Mouse (Mus musculus) gastrocnemius, adult 8-10 months (tissue): ENCODE data around the gene Cemip. TPM values are rescaled to one million over a fixed set of nuclear protein-coding genes. Genes with fewer than 3 reads are reported as not detected.

ENCODE experiments used
- DNase-seq, 2 experiments: peaks; one replicate each; pipeline ENCODE4 v3.0.0; 2022; ENCODE audit warnings: low spot score in 2 of 2
- total RNA-seq, 4 experiments: library from RNA; stranded (reverse); gene quantifications; 2 replicates each; pipeline ENCODE4 v1.2.4; 2022

Gene Cemip
- total RNA-seq, 4 experiments from 2014 or later, result 0.15 TPM; not detected in 3

DNA sequence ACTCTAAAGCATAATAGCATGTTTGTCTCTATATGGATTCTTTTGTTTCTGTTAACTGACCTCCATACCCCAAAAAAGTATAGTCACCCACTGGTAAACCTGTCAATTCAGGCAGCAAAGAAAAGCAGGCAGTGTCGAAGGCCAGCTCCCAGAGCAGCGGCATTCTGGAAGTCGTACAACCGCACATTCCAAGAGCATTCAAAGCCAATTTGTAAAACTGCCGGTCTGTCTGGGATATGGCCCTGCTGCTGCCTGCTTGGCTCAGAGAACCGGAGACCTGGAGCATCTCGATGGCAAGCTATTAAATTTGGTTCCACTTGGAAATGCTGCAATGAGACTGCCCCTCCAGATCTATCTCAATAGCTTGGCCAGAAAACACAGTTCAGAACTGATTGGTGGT, 113.8 kb downstream of the Cemip start:
- no peak for DNase-seq

DNA sequence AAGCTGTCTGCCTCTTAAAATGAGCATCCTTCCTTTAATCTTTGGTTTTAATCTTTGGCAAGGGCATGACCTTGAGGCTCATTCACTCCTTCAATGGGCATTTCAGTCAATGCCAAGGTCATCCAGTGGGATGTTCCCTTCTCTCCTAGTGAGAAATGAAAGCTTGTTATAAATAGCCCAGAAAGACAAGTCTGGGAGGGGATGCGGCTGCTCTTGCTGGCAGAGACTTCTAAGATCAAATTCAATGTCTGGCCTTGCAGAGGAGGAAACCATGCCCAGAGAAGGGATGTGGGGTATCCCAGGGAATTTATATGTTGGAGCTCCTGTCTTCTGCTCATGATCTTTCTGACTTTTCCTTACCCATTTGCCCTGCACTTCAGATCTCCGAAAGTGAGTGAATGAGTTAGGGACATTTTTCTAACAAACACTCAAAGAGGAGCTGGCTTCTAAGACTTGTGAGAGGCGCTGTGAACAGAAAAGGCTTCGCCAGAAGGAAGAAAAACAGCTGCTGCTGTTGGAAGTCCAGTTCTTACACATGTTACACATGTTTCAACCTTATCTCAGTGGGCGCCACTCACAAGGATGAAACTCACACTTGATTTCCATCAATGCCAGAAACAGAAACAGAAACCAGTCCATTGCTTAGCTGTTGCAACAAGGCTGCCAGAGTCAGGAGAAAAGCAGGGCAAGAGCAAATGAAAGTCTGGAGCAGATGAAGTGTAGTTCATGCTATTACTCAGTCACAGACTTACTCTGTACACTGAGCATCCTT, 120.1 kb downstream of the Cemip start:
- peak in 1 of 2 experiments; percentile 10 for DNase-seq

DNA sequence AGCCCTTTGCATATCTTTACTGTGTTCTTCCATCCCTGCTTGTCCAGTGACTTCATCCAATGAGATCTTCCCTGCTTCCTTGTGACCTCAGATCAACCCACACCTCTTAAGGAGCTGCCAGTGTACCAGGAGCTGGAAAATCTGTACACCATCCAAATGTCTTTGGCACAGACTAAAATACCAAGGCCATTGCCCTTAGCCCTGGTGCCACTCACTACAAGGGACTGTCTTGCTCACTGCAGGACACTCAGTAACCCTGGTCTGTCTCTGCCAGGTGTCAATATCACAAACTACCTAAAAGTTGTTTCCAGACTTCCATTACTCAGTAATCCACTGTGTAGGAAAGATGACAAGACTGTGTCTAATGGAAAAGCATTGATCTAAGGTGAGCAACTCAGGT, 121.1 kb downstream of the Cemip start:
- DNase-seq, result no peak

DNA sequence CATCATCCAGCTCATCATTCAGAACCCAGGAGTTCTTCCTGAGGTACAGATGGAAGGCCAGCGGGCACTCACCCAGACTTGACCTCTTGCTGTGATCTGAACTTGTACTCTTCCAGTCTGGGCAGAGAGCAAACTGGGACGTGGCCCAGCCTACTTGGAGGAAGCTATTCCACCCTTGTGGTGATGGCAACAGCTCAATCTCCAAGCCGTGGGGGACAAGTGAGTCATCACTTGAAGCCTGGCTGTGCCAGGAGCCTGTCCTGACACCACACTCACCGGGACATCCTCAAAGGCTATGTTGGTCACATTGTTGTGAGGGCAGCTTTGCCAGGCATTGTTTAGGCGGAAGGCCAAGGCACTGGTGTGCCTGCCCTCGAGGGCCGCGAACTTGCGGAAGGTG, 133.8 kb downstream of the Cemip start:
- DNase-seq, result peak; percentile 29 to 45

DNA sequence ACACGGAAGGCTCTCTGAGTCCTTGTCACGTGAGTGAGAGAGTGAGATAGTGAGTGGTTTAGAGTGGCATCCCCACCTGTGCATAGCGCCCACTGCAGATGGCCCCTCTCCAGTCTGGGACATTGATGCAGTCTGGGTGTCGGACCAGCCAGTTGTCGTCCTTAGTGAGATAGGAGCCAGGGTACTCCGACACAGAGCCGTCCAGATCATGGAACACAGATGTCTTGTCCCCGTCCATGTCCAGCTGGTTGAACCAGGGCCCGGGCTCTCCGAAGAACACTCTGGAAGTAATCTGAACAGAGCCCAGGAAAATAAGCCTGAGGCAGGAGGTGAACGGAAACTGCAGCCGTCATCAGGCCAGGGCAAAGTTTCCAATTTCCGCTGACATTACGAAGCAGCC, 135.0 kb downstream of the Cemip start:
- peak; percentile 49 to 61 for DNase-seq

DNA sequence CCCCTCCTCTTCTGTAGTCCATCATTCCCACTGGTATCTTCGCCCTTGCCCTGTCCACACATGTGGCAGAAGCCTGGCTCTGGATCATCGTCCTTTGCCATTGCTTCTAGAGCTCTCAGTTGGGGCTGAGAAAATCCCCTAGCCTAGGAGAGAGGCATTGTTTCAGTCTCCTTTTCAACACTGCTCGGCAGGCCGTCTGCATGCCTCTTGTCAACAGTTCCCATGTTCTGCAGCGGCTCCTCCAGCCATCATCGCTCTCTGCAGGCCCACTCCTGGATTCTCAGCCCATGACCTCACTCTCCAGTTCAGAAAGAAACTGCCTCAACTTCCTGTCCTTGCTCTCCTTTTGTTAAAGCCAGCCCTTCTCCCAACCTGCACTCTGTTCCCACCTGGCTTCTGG, 136.6 kb downstream of the Cemip start:
- no peak for DNase-seq

DNA sequence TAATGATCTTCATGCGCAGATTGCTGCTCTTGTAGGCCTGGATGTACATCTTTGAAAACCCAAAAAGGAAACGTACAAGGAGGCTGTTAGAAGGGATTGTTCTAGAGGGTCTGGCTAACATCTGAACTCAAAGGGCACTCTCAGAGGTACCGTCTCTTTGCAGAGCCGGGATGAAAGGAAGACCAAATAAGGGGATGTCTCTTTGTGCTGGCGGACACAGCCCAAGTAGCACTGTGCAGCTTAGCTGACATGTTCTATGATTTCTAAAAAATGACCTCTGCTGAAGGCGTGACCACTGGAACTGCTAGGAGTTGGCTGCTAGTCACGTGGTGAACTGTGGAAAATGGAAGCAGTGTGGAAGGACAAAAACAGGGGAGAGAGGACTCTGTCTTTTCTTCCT, 137.6 kb downstream of the Cemip start:
- DNase-seq, result no peak

DNA sequence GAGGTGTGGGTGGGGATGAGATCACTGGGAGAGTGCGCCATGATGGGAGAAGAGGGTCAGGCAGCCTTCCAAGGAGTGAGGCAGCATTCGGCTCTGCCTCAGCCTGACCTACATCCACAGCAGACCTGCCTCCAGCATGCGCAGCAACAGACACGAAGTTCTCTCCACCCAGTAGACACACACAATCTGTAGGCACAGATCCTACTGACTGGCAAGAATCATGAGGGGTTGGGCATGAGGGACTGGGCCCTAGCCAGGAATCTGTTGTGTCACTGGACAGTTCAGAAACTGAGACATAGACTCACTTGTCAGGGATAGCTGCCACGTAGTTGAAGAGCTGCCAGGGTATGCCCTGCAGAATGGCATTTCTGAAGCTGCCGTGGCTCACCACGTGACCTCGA, 144.6 kb downstream of the Cemip start:
- DNase-seq, result peak in 1 of 2 experiments; percentile 17

DNA sequence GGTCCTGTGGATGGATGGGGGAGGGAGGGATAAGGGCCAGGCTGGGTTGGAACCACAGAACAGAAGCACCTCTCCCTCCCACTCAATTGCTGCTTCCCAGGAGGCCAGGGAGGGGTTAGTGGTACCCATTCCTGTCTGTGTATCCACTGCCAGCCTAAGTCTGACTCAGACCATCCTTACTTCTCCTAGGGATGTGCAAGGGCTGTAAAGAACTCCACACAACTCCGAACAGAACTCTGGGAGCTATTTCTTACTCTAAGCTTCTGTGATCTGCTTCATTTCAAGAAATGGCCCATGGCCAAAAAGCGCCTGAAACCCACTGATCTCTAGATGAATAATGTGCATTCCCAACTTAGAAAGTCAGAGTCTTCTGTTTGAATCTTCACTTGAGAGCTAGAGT, 146.2 kb downstream of the Cemip start:
- no peak for DNase-seq

DNA sequence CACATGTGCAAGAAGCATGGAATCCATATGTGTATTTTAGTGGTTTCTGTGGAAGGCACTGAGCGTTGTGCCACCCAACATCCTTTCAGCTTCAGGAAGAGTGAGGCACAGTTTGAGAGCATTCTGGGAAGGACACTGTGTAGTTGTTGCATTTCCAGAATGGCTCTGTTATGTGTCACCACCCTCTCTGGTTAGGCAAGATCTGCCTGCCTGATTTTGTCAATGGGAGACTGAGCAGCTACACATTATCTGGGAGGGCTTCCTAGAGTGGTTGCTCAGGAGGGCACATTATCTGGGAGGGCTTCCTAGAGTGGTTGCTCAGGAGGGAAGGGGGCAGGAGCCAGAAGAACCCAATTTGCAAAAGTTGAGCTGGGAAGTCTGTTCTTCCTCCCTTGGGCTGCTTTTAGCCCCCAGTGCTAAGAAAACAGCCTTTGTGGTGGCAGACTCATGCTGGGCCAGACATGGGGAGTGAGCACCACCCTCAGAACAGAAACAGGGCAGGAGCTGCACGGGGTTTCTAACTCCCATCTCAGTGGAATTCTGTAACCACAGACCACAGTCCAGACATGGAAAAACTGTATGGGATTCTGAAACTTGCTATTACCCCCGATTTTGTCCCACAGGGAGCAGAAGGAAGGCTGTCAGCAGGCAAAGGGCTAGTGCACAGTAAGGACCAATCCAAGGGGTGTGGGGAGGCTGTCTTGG, 147.1 kb downstream of the Cemip start:
- DNase-seq, result no peak

DNA sequence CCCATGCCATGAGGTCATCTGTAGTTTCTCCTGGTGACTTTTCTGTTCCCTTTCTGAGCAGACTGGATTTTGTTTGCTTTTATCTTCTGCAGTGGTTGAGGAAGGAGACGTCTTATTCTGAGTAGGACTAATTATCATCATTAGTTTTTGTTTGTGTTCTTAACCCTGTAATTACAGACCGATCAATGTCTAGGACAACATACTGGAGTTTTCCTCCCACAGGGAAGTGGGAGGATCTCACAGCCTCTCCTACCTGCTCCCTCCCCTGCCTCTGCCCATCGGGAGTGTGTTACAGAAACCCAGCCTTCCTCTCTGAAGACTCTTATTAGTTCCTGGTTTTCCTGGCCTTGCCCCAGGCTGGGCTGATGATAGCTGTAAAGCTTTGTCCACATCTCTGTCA, 164.7 kb downstream of the Cemip start:
- DNase-seq, result no peak

DNA sequence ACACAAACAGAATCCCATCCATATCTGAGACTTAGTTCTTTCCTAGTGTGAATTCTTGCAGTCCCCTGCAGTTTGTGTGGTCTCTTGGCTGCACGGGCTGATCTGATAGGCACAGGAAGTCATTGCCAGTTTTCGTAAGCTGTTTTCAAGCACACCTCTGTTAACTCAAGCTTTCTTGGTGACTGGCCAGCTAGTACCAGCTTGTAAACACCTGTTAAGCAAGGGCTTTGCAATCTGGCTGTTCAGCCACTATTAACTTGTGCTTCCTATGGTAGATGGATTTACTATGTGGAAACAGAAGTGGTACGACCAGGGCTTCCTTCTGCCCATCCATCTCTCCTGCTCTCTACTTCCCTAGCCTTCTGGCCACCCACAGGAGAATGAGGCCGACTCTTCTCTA, 166.1 kb downstream of the Cemip start:
- no peak for DNase-seq

DNA sequence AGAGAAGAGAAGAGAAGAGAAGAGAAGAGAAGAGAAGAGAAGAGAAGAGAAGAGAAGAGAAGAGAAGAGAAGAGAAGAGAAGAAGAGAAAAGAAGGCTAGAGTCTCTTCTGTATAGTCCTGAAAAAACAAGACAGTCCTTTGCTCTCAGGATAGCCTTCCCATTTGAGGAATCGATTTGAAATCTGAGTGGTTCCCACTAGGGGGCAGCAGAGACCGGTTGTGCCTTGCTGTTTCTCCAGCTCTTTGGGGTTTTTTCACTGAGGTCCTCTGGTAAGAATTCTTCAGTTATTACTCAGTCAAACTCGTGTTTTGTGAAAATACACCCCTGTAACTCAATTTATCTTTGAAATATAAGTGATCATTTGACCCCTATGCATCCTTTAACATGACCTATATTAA, 171.7 kb downstream of the Cemip start:
- DNase-seq, result peak; percentile 43 to 46

DNA sequence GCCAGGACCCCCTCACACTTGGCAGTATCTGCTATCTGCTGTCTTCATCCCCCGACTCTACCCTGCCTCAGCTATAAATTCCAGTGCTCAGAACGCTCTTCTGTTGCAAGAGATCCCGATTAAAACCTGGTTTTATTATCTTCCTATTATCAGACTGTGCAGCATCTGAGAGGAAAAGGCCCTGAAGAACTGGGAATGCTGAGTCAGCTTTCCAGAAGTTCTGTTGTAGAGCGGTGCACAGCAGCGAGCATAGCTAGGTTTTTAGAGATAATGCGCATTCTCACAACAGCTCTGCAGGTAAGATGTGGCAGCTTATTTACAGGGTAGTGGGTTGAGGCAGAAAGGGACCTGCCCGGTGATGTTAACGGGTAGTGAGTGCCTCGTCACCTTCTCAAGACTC, 172.3 kb downstream of the Cemip start:
- DNase-seq, result no peak

DNA sequence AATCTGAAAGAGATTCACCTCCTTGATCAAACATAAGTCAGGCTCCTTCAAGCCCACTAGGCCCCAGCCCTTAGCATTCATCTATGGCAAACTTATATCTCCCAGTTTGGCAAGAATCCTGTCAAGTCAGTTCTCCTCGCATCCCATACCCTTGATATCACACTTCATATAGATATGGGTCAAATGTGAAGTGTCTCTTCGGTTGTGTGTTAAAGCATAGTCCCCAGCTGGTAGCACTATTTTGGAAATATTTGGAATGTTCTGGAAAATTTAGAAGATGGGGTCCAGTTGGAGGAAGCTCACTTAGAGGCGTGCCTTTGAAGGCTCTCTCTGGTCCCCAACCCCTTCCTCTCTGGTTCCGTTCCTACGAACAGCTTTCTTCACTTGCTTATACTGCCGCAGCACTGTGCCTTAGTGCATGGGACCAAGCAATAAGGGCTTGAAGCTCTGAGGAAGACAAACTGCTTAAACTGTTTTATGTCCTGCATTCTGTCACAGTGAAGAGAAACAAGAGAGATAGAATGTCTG, 172.8 kb downstream of the Cemip start:
- DNase-seq, result no peak

DNA sequence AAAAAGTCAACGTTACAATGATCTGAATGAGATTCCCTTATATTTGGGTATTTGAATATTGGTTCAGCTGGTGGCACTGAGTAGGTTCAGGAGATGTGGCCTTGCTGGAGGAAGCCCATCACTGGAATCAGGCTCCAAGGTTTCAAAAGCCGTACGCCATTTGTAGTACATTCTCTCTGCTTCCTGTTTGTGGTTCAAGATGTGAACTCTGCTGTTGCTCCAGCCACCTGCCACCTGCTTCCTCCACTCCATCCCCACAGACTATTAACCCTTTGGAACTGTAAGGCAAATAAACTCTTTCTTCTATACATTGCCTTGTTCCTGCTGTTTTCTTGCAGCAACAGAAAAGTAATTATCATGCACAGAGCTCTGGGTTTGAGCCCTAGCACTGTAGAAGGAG, 174.4 kb downstream of the Cemip start:
- no peak for DNase-seq

DNA sequence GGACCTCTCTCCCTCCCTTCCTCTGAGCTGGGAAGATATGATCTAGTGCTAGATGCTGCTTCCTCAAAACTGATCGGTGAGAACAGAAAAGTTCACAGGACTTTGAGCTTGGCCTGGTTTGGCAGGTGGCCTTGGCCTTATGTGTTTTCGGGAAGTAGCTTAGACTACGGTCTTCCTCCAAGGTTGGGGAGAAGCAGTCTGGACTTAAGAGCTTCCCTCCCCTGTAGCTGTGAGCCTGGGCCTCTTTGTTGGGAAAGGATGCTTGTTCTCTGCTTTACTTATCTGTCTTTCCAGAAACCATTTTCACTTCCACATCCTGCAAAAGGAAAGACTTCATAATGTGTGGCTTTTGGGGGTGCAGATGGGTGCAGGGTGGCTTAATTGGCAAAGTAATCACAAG, 181.5 kb downstream of the Cemip start:
- no peak for DNase-seq

DNA sequence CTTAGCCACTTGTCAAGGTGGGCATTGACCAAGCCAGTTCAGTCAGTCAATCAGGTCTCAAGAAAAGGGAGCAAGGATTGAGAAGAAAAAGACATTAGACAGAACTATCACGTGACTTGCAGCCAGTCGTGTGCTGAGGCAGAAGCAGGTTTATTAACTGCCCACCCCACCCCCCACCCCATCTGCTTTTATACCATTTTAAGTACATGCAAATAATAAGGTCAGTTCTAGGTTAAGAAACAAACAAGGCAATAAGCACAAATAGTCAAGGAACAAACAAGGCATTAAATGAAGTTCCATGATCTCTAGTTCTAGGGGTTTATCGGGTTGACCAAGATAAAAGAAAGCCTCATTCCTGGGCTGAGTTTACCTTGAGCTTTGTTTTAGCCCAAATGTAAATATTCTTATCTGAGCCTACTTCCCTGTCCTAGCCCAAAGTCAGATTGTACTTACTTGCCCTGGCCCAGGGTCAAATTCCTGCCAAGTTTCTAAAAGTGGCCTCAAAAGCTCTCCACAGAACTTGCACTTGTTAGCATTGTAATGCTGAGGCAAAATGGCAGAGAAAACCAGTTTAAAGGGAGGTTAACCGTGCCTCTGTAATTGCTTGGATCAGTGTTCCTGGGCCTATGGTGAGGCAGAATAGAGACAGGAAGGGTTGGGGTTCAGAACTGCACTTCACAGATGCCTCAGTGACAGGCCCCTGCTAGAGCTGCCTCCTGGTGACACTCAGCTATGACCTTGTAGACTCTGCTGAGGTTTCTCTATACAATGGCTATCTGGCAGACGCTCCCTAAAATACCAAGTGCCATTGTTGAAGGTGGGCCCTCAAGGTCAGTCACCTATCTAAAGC, 183.8 kb downstream of the Cemip start:
- DNase-seq, result no peak

DNA sequence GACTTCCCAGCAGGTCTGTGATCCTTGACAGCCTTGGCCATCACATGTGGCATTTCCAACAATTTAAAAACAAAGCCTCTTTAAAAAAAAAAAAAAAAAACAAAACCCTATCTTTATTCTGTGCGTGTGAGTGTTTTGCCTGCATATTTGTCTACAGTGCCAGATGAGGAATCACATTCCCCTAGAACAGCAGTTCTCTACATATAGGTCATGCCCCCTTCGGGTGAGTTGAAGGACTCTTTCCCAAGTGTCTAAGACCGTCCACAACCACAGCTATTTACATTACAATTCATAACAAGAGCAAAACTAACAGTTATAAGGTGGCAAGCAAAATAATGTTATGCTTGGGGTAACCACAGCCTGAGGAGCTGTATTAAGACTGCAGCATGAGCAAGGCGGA, 184.9 kb downstream of the Cemip start:
- DNase-seq, result no peak

DNA sequence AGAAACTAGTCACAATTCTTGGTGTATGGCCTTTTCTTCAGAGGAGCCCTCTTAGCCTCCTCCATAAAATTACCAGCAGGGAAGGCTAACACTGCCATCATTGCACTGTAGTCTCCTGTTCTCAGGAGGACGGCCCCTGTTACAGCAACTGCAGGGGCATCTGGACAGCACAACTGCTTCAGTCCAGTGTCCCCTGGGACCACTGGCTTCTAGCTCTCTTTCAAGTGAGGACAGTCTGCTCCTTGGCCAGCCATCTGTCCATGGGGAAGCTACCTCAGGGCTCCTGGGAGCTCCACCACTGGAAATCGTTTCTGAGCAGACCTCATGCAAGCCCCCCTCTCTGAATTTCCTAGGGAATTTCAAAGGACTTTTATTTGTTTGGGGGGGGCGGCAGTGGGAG, 185.8 kb downstream of the Cemip start:
- DNase-seq, result no peak

DNA sequence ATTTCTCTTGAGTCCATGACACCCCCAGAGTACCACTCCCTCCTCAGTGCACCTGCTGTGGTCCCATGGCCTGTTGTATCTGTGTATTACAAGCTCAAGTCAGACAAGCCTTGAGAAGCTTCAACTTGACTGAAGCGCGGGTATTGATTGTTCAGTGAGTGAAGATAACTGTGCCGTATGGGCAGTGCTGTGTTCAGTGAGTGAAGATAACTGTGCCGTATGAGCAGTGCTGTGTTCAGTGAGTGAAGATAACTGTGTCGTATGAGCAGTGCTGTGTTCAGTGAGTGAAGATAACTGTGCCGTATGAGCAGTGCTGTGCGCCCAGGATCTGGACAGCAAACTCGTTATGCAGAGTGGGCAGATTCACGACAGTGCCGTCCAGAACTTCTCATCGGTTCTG, 188.0 kb downstream of the Cemip start:
- no peak for DNase-seq
